Mouse (Mus musculus): ENCODE measurements at regions not wholly inside any gene's neighbourhood (a gene's known extent, or its start where the extent isn't known, plus 50 kb on each side); places are given as distances from the start of the nearest gene placed in this dataset.

DNA sequence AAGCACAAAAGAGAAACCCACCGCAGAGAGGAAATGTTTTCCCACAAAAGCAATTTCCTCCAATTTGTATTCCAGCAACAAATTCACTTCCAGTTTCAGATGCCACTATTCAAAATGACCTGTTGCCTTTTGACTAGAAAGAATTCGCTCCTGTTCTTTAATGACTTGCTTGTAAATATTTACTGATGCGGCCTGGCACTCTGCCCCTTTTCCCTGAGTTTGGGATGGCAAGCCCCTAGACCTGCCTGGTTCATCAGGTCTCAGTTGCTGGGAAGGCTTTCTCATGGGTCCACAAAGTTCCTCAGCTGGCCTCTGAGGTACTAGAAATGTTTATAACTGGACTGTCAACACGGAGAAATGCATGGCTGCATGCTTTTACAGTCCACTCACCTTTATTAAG is 161.7 kb upstream of the Phactr1 start:
- no peak for DNase-seq

GRCm38 (mm10) chr13:42522553-42522952 is 157.9 kb upstream of the Phactr1 start:
- DNase-seq = no peak

GRCm38 (mm10) chr13:42526163-42526562 is 154.3 kb upstream of the Phactr1 start:
- no peak for DNase-seq

DNA sequence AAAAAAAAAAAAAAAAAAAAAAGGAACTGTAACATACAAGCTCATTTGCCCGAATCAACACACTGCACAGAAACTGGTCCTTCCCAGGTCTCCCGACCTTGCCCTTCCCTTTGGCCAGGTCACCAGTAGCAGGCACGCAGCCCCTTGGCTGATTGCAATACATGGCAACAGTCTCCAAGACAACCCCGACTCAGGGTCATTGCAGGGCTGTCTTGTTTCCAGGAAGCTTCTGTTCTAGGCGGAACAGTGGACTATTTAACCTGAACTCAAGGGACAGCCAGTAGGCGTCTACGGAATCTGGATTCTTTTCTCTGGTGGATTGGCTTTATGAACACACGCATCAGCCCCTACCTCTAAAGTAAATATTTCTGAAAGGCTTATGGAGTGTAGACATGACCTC is 153.5 kb upstream of the Phactr1 start:
- DNase-seq = no peak

DNA sequence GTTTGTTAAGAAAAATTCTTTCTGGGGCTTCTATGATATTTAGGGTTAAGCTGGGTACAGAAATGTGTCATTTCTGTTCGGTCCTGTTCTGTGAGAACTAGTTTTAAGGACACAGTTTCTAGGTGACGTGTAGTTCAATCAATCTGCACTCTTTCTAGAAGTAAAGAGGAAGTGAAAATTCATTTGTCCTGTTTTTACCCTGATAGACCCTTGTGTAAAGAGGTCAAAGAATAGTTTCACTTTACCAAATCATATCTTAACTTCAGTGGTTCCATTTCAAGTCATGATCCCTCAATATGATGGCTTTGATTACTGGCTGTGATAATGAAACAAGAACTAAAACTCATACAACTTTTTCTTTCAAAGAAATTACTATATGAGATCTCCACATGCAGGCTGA is 152.3 kb upstream of the Phactr1 start:
- no peak for DNase-seq

DNA sequence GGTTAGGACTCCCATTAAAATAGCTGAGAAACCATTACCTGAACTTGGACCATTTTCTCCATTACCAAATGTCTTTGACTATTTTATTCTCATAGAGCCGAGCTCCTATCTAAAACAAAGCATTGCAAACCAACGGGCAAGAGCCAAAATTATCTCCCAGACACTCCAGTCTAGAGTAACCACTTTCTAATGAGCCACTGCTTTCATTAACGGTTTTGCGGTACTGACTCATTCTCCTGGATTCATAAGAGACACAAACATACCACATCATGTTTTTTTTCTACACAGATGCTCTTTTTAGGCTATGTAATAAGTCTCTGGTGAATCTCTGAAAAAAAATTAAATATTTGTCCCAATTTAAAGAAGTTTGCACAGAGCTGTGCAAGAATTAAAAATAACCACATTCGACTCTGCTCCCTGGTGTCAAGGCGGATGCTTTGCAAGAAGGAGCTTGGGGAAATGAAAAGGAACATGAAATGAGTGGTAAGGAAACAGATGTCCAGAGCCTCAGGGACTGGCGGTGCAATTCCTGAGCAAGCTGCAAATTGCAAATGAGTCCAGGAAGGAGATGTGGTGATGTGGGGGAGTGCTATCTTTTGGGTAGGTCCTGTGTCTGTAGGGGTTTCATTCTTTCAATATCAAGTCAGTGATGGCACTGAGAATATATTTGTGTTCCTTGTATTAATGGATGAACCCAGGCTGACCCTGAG is 143.8 kb upstream of the Phactr1 start:
- DNase-seq = no peak

DNA sequence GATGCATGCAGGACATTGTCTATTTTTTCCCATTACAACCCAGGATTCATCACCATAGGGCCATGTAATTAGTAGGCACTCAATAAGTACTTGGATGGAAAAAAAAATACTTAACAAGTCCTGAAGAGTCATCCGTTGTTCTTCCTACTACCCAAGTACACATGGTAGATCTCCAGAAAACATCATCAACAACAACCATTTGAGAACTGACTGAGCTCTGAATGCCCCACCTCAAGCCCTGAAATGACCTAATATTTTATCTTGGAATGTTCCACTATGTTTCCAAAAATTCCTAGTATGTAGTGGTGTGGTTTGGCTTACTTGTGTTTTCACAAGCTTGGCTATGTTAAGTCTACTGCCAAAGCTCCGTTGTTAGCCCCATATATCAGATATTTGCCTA is 142.4 kb upstream of the Phactr1 start:
- DNase-seq = no peak

GRCm38 (mm10) chr13:42544536-42545094 is 135.8 kb upstream of the Phactr1 start:
- no peak for DNase-seq

GRCm38 (mm10) chr13:42546389-42546788 is 134.0 kb upstream of the Phactr1 start:
- no peak for DNase-seq

DNA sequence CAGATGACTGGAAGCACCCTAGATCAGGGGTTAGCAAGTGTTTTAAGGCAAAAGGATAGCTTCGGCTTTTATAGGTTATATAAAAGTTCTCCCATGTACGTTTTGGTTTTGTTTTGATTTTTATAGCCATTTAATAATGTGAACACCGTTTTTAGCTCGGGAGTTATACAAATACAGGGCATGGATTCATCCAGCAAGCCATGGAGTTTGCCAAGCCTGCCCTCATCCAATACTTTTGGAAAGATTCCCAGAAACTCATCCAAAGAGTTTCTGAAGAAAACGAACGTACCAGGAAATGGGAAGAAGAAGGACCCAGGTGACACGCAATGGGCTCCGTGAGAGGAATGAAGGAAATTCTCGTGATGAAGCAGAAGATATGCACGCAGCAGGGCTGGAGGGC is 133.6 kb upstream of the Phactr1 start:
- DNase-seq = no peak

- no peak for DNase-seq
These were observed 131.3 kb upstream of the Phactr1 start for GRCm38 (mm10) chr13:42549021-42549559.

GRCm38 (mm10) chr13:42554961-42555360 is 125.5 kb upstream of the Phactr1 start:
- no peak for DNase-seq

- DNase-seq = no peak
These were observed 121.9 kb upstream of the Phactr1 start for GRCm38 (mm10) chr13:42558526-42558925.

GRCm38 (mm10) chr13:42561446-42561845 is 119.0 kb upstream of the Phactr1 start:
- no peak for DNase-seq

- no peak for DNase-seq
These were observed 114.9 kb upstream of the Phactr1 start for GRCm38 (mm10) chr13:42565291-42566058.

- DNase-seq = no peak
These were observed 109.6 kb upstream of the Phactr1 start for GRCm38 (mm10) chr13:42570600-42571348.

DNA sequence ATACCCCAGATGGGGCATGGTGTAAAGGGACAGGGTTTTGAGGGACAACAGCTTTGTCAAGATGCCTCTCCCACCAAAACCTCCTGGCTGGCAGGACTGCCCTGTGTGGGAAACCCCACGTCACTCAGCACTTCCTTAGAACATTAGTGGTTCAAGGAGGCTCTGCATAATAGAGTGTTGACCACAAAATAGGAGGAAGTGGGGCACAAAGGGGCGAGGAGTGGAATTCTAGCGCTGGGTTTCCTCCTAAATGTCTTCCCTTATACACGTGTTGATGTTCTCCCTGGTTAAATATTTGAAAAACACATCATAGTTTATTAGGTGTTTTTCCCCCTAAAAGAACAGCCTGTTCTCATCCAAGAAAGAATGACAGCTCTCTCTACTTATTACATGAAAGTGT is 106.2 kb upstream of the Phactr1 start:
- DNase-seq = no peak

GRCm38 (mm10) chr13:42575725-42576426 is 104.5 kb upstream of the Phactr1 start:
- DNase-seq = peak; percentile 87

- DNase-seq = no peak
These were observed 101.0 kb upstream of the Phactr1 start for GRCm38 (mm10) chr13:42579471-42579870.

DNA sequence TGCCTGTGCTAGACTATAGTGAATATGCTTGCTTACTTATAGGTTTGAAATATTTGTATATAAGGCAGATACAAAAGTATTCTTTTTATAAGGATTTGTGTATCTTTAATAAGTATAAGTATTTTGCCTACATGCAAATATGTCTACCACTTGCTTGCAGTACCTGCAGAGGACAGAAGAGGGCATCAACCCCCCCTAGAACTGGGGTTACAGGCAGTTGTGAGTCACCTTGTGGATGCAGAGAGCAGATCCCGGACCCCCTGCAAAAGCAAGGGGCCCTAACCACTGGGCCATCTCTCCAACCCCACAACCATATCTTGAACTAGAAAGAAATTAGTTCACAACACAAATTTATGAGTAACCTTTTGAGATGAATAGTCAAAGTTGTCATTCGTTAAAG is 91.3 kb upstream of the Phactr1 start:
- DNase-seq = no peak

GRCm38 (mm10) chr13:42589607-42590006 is 90.8 kb upstream of the Phactr1 start:
- DNase-seq = no peak

DNA sequence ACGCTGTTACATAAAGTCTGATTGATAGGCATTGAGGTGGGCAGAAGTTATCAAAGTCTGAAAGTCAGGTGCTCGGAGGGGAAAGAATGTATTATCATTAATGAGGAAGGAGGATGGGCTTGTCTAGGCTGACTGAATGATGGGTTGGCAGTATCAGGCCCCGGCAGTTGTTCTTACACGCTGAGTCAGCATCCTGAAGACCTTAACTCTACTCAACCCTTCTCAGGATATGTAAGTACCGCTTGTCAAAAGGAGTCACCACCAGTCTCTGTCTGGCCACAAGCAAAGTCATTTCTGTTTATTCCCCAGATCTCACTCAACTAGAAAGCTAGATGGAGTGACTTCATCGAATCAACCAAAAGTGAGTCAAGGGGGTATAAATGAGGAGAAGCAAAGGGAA is 90.0 kb upstream of the Phactr1 start:
- no peak for DNase-seq

DNA sequence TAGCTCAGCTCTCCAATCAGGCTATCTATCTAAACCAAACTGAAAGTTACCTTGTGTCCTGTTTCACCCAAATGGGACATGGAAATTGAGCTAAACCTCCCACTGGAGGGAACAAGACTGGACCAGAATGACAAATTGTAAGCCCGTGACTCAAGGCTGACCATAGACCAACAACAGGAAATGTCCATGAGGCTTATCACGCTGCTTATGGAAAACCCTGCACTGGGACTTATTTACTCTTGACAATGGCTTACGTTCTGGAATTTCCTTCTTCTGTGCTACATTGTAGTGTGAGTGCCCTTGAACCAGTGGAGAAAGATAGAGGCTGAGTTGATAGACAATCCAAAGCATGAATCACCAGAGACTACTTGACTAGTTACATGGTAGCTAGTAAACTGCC is 87.5 kb upstream of the Phactr1 start:
- no peak for DNase-seq

Measured in right cerebral cortex, postnatal 4 days (tissue).